ENCODE assay signal across 8 mouse cellular contexts in genomic region chr5:38479908-38480725, GRCm38 (mm10). TPM values are rescaled to one million over a fixed set of nuclear protein-coding genes. Genes with fewer than 3 reads are reported as not detected.
DNase-seq lines count a peak whose midpoint lies in the region; ATAC-seq lines count a peak whose summit lies in the region.

No protein-coding gene starts in this region.

- H3K27ac ChIP-seq in embryonic facial prominence, embryonic 11.5 days (replicated peaks; ENCODE audit: low read depth, low read length), result no peak overlapping the region
- peak overlapping the region in 1 of 2 experiments; percentile 47; a peak in 3 of 4 replicates for H3K27ac ChIP-seq in heart, embryonic 14.5 days (replicated peaks in 1 of 2; ENCODE audit: control insufficient read depth in 1 of 2, insufficient read depth in 1 of 2, low read depth in 2 of 2, low read length in 2 of 2)
- H3K27ac ChIP-seq in kidney, embryonic 16.5 days (ENCODE audit: low read length), result peak overlapping the region; percentile 74

- ATAC-seq in embryonic facial prominence, embryonic 11.5 days (replicated peaks; ENCODE audit: insufficient number of reproducible peaks, low FRiP score, low TSS enrichment, low read depth), result no peak; the same call in 1 of the 2 replicates
- ATAC-seq in heart, embryonic 14.5 days (ENCODE audit: insufficient number of reproducible peaks, insufficient read depth, low FRiP score, low read depth), result peak; percentile 49
- peak; percentile 87 for ATAC-seq in kidney, embryonic 16.5 days (ENCODE audit: low FRiP score, low TSS enrichment)

- H3K27me3 ChIP-seq in embryonic facial prominence, embryonic 11.5 days (ENCODE audit: control insufficient read depth, insufficient read depth, low read length), result no peaks in the 10 kb centered on the region
- 0 out of 2 replicates have a peak, but pooled peaks cover 3% of the 10 kb centered on the region for H3K27me3 ChIP-seq in heart, embryonic 14.5 days (ENCODE audit: control insufficient read depth, insufficient read depth, low read length)
- H3K27me3 ChIP-seq in kidney, embryonic 16.5 days (ENCODE audit: insufficient read depth, low read length), result no peaks in the 10 kb centered on the region

- H3K36me3 ChIP-seq in embryonic facial prominence, embryonic 11.5 days (replicated peaks; ENCODE audit: control insufficient read depth, insufficient read depth, low read depth, low read length), result no peaks in the 10 kb centered on the region
- H3K36me3 ChIP-seq in heart, embryonic 14.5 days (ENCODE audit: control insufficient read depth, insufficient read depth, low read length), result no peaks in the 10 kb centered on the region
- H3K36me3 ChIP-seq in kidney, embryonic 16.5 days (ENCODE audit: insufficient read depth, low read length), result no peaks in the 10 kb centered on the region

- DNase-seq in B cell, adult 2 months, result peak; percentile 52 to 58
- peak; percentile 83 for DNase-seq in adrenal gland, adult 8-10 months
- peak; percentile 38 for DNase-seq in embryonic facial prominence, embryonic 11.5 days (ENCODE audit: low spot score)
- DNase-seq in lung, postnatal 25 days (ENCODE audit: low spot score), result peak; percentile 64
- peak; percentile 44 for DNase-seq in ovary, postnatal 14 days (ENCODE audit: low spot score)
- DNase-seq in frontal cortex, postnatal 36 days (ENCODE audit: low spot score in 2 of 2), result no peak

- 25% methylated on average over 22 of the region's 22 CpGs for WGBS in embryonic facial prominence, embryonic 11.5 days
- 28% methylated on average over 22 of the region's 22 CpGs for WGBS in heart, embryonic 14.5 days
- 2% methylated on average over 22 of the region's 22 CpGs for WGBS in kidney, embryonic 16.5 days

- H3K4me3 ChIP-seq in embryonic facial prominence, embryonic 11.5 days (ENCODE audit: low read depth, low read length), result no peak overlapping the region; the same call in 1 of the 2 replicates
- peak overlapping the region; percentile 19 to 36 for H3K4me3 ChIP-seq in heart, embryonic 14.5 days (ENCODE audit: control insufficient read depth in 1 of 2, insufficient read depth in 1 of 2, low read depth in 1 of 2, low read length in 2 of 2)
- H3K4me3 ChIP-seq in kidney, embryonic 16.5 days (ENCODE audit: low read length), result peak overlapping the region; percentile 36

- peaks cover 4% of the 10 kb centered on the region; the same call in 1 of the 2 replicates for H3K4me1 ChIP-seq in embryonic facial prominence, embryonic 11.5 days (ENCODE audit: control insufficient read depth, insufficient read depth, low read length)
- H3K4me1 ChIP-seq in heart, embryonic 14.5 days (ENCODE audit: control insufficient read depth in 2 of 2, insufficient read depth in 2 of 2, low read length in 2 of 2), result peaks cover 6 to 8% of the 10 kb centered on the region in 2 experiments; a peak in 3 of 4 replicates
- H3K4me1 ChIP-seq in kidney, embryonic 16.5 days (ENCODE audit: insufficient read depth, low read length), result peaks cover 23% of the 10 kb centered on the region

- peak overlapping the region; percentile 18 for H3K9ac ChIP-seq in embryonic facial prominence, embryonic 11.5 days (replicated peaks; ENCODE audit: low read length)
- peak overlapping the region; percentile 30; the same call in 1 of the 2 replicates for H3K9ac ChIP-seq in heart, embryonic 14.5 days (ENCODE audit: low read length)
- H3K9ac ChIP-seq in kidney, embryonic 16.5 days (replicated peaks; ENCODE audit: low read length), result peak overlapping the region; percentile 54

- peak overlapping the region; percentile 39 for H3K4me2 ChIP-seq in embryonic facial prominence, embryonic 11.5 days (ENCODE audit: low read depth, low read length)
- peak overlapping the region; percentile 65 for H3K4me2 ChIP-seq in heart, embryonic 14.5 days (ENCODE audit: low read length)
- peak overlapping the region; percentile 55 for H3K4me2 ChIP-seq in kidney, embryonic 16.5 days (replicated peaks; ENCODE audit: low read depth, low read length)

- no peaks in the 10 kb centered on the region for H3K9me3 ChIP-seq in embryonic facial prominence, embryonic 11.5 days (replicated peaks; ENCODE audit: control insufficient read depth, low read length)
- H3K9me3 ChIP-seq in heart, embryonic 14.5 days (ENCODE audit: control insufficient read depth, low read length), result no peaks in the 10 kb centered on the region
- H3K9me3 ChIP-seq in kidney, embryonic 16.5 days (ENCODE audit: low read length), result no peaks in the 10 kb centered on the region

RNA-seq across cellular contexts. Expression of gene Slc2a9, which starts 22.8 kb away (rescaled TPM):
- 1 to 10 TPM; 1.4 to 6.2 (median 3.7) TPM for total RNA-seq in adrenal gland, adult 8-10 months (2022)
- polyA plus RNA-seq in embryonic facial prominence, embryonic 11.5 days (2014; fragmentation: Nextera tagmentation; extraction: Ambion mirVana), result 0.33 and 0.46 TPM in 2 replicates
- polyA plus RNA-seq in heart, embryonic 14.5 days (2014; fragmentation: Nextera tagmentation; extraction: Ambion mirVana), result 0.32 and 0.35 TPM in 2 replicates
- polyA plus RNA-seq in kidney, embryonic 16.5 days (2015; fragmentation: Nextera tagmentation; extraction: Ambion mirVana), result 1.8 and 2.4 TPM in 2 replicates

Comparison
In these comparisons a context has a peak if more than half of its experiments do, and no peak if none do; other contexts are left out.
1. DNase-seq: peak in B cell, adult 2 months (2 of 2), adrenal gland, adult 8-10 months (single experiment), embryonic facial prominence, embryonic 11.5 days (single experiment), lung, postnatal 25 days (single experiment) and ovary, postnatal 14 days (single experiment); none in frontal cortex, postnatal 36 days (0 of 2).
2. Peak in every context shown above with its lines, with median percentiles within 50 percentile points of each other: H3K4me2 ChIP-seq and H3K9ac ChIP-seq.